Mouse (Mus musculus): ENCODE data around the gene Car5a. TPM values are rescaled to one million over a fixed set of nuclear protein-coding genes. Genes with fewer than 3 reads are reported as not detected.

Gene Car5a
- polyA plus RNA-seq, 1 experiment, result not detected

- Histone ChIP-seq H3K27me3 (ENCODE audit: control insufficient read depth, insufficient read depth, insufficient read length) (no peaks in the 10 kb centered on the region), H3ac (ENCODE audit: control insufficient read depth, insufficient read length, low read depth) (no peak overlapping the region), H3K36me3 (ENCODE audit: control insufficient read depth, insufficient read depth) (peaks cover 25% of the 10 kb centered on the region), H3K4me3 (ENCODE audit: insufficient read depth, poor library complexity, severe bottlenecking) (no peak overlapping the region), H3K79me2 (ENCODE audit: control insufficient read depth, insufficient read depth) (no peaks in the 10 kb centered on the region), H3K79me3 (ENCODE audit: low read depth) (peaks cover 5% of the 10 kb centered on the region)
- TF ChIP-seq USF1 (IDR thresholded peaks at IDR 0.05; ENCODE audit: low read depth) (no peak), MYOD1 (IDR thresholded peaks at IDR 0.05; ENCODE audit: control insufficient read depth, insufficient read length, low read depth) (no peak), FOSL1 (IDR thresholded peaks at IDR 0.05; ENCODE audit: insufficient read depth, low read length, poor library complexity, severe bottlenecking) (no peak), MAX (IDR thresholded peaks at IDR 0.05) (no peak), MYOG (IDR thresholded peaks at IDR 0.05; ENCODE audit: control insufficient read depth, extremely low read depth, insufficient read length) (no peak), CTCF (IDR thresholded peaks at IDR 0.05; ENCODE audit: control insufficient read depth, insufficient read depth, insufficient read length) (no peak), CEBPB (IDR thresholded peaks at IDR 0.05; ENCODE audit: low read depth) (no peak)
Observed at GRCm38 (mm10) chr8:121985673-121986072, 41.0 kb upstream of the Car5a start.

DNA sequence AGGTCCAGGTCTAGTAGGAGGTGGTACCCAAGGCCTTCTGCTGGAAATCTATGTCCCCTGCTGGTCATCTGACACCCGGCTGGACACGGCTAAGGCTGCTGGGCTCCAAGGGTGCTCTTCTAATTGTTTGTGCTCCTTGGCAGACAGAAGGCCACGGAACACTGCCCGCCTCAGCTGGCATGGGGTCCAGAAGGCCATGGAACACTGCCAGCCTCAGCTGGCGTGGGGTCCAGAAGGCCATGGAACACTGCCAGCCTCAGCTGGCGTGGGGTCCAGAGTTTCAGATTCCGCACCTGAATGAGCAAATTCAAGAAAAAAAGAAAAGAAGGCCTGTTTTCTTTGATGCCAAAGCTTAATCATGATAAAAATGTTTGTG is 36.8 kb upstream of the Car5a start:
- no peak for TF ChIP-seq CTCF (IDR thresholded peaks at IDR 0.05; ENCODE audit: control insufficient read depth, insufficient read depth, insufficient read length)
- no peak for TF ChIP-seq MYOD1 (IDR thresholded peaks at IDR 0.05; ENCODE audit: control insufficient read depth, insufficient read length, low read depth)
- no peak for TF ChIP-seq MAX (IDR thresholded peaks at IDR 0.05)
- no peak for TF ChIP-seq USF1 (IDR thresholded peaks at IDR 0.05; ENCODE audit: low read depth)
- TF ChIP-seq CEBPB (IDR thresholded peaks at IDR 0.05; ENCODE audit: low read depth), result no peak
- TF ChIP-seq MYOG (IDR thresholded peaks at IDR 0.05; ENCODE audit: control insufficient read depth, extremely low read depth, insufficient read length), result no peak
- no peak for TF ChIP-seq FOSL1 (IDR thresholded peaks at IDR 0.05; ENCODE audit: insufficient read depth, low read length, poor library complexity, severe bottlenecking)
- Histone ChIP-seq H3K79me3 (ENCODE audit: low read depth) (peaks cover 2% of the 10 kb centered on the region), H3K79me2 (ENCODE audit: control insufficient read depth, insufficient read depth) (no peaks in the 10 kb centered on the region), H3K27me3 (ENCODE audit: control insufficient read depth, insufficient read depth, insufficient read length) (no peaks in the 10 kb centered on the region), H3ac (ENCODE audit: control insufficient read depth, insufficient read length, low read depth) (no peak overlapping the region), H3K36me3 (ENCODE audit: control insufficient read depth, insufficient read depth) (peaks cover 31% of the 10 kb centered on the region), H3K4me3 (ENCODE audit: insufficient read depth, poor library complexity, severe bottlenecking) (no peak overlapping the region)

DNA sequence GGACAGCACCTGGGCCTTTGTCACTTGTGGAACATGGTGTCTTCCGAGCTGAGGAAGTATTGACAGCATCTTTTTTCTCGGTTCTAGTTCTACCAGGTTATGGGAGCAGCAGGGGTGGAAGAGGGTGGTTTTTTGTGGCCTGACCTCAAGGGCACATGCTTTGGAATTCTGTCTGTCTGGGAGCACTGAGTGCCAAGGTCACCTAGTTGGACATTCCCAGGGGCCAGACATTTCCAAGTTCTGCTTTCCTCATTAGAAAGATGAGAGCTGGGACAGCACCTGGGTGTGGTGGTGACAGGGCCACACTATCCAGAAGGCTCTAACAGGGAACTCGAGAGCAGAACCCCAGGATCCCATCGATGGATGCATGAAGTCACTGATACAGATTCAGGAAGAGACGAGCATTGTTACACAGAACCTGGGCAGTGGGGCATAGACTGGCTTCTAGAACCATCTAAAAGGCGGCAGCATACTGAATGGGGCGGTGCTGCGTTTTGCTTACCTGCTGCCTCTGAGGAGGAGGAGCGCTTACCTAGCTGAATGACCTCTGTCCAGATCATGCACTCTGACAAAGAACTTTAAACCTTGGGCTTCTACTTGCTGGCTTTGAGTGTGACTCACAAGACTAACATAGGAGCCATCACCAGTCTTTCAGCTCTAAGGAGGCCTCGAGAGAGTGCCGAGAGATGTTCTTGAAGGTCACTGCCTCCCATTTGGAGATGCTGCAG is 36.3 kb upstream of the Car5a start:
- Histone ChIP-seq H3K79me3 (ENCODE audit: low read depth) (peaks cover 2% of the 10 kb centered on the region), H3K79me2 (ENCODE audit: control insufficient read depth, insufficient read depth) (no peaks in the 10 kb centered on the region), H3ac (ENCODE audit: control insufficient read depth, insufficient read length, low read depth) (no peak overlapping the region), H3K27me3 (ENCODE audit: control insufficient read depth, insufficient read depth, insufficient read length) (no peaks in the 10 kb centered on the region), H3K36me3 (ENCODE audit: control insufficient read depth, insufficient read depth) (peaks cover 33% of the 10 kb centered on the region), H3K4me3 (ENCODE audit: insufficient read depth, poor library complexity, severe bottlenecking) (no peak overlapping the region)
- no peak for TF ChIP-seq MYOG (IDR thresholded peaks at IDR 0.05; ENCODE audit: control insufficient read depth, extremely low read depth, insufficient read length)
- TF ChIP-seq FOSL1 (IDR thresholded peaks at IDR 0.05; ENCODE audit: insufficient read depth, low read length, poor library complexity, severe bottlenecking), result no peak

DNA sequence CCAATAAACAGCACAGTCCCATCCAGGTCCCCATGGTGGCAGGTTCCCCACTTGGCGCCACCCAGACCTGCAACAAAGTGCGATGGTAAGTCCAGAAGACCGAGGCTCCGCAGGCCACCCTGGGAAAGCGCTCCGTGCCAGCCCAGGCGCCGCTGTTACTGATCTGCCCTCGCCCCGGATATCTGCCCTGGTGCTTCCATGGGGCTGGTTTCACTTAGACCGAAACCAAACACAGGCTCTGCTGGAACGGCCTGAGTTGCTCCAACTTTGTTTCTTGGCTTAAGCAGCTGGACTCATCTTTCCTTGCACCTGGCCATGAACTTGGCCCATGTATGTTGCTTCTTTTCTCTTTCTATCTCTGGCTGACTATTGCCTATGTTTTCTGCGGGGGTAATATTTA is 34.0 kb upstream of the Car5a start:
- no peak for TF ChIP-seq USF1 (IDR thresholded peaks at IDR 0.05; ENCODE audit: low read depth)
- H3K27me3 ChIP-seq (ENCODE audit: control insufficient read depth, insufficient read depth, insufficient read length), result no peaks in the 10 kb centered on the region
- H3K79me2 ChIP-seq (ENCODE audit: control insufficient read depth, insufficient read depth), result no peaks in the 10 kb centered on the region
- H3ac ChIP-seq (ENCODE audit: control insufficient read depth, insufficient read length, low read depth), result no peak overlapping the region
- peaks cover 48% of the 10 kb centered on the region for H3K36me3 ChIP-seq (ENCODE audit: control insufficient read depth, insufficient read depth)
- no peak overlapping the region for H3K4me3 ChIP-seq (ENCODE audit: insufficient read depth, poor library complexity, severe bottlenecking)
- no peaks in the 10 kb centered on the region for H3K79me3 ChIP-seq (ENCODE audit: low read depth)

DNA sequence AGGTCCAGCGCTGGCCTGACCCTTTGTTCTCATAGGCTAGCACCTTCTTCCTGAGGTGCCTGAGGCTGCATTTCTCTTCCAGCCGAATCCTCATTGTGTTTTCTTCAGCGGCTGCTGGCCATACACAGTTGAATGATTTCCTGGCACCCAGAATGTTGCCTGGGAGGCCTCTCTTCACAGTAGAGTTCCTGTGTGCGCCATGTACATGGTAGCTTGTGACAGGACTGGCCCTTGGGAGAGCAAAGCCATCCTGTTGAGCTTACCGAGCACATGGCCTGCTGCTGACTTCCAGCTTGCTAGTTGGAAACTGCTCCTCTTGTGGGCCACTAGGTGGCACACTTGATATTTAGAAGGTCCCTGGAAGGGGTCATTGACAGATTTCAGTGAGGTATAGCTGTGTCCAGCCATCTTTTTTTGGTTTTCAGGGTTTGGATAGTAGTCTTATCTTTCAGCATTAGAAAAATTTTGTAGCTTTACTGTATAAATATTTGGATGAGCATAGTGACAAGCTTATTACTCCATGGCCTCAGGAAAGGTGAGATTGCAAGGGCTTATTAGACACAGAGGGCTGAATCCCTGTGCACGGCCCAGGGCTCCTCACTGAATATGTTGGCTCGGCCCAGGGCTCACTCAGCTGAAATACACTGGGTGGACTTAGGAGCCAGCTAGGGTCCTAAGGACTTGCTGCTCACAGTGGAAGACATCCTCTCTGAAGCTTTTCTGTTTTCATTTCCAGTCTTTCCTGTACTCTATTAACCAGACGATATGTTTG is 33.3 kb upstream of the Car5a start:
- no peak overlapping the region for H3ac ChIP-seq (ENCODE audit: control insufficient read depth, insufficient read length, low read depth)
- no peaks in the 10 kb centered on the region for H3K27me3 ChIP-seq (ENCODE audit: control insufficient read depth, insufficient read depth, insufficient read length)
- TF ChIP-seq CTCF (IDR thresholded peaks at IDR 0.05; ENCODE audit: control insufficient read depth, insufficient read depth, insufficient read length), result peak; percentile 47
- TF ChIP-seq MYOD1 (IDR thresholded peaks at IDR 0.05; ENCODE audit: control insufficient read depth, insufficient read length, low read depth), result no peak
- peak; percentile 81 for TF ChIP-seq MAX (IDR thresholded peaks at IDR 0.05)
- H3K79me2 ChIP-seq (ENCODE audit: control insufficient read depth, insufficient read depth), result no peaks in the 10 kb centered on the region
- no peak overlapping the region for H3K4me3 ChIP-seq (ENCODE audit: insufficient read depth, poor library complexity, severe bottlenecking)
- no peaks in the 10 kb centered on the region for H3K79me3 ChIP-seq (ENCODE audit: low read depth)
- H3K36me3 ChIP-seq (ENCODE audit: control insufficient read depth, insufficient read depth), result peaks cover 48% of the 10 kb centered on the region

DNA sequence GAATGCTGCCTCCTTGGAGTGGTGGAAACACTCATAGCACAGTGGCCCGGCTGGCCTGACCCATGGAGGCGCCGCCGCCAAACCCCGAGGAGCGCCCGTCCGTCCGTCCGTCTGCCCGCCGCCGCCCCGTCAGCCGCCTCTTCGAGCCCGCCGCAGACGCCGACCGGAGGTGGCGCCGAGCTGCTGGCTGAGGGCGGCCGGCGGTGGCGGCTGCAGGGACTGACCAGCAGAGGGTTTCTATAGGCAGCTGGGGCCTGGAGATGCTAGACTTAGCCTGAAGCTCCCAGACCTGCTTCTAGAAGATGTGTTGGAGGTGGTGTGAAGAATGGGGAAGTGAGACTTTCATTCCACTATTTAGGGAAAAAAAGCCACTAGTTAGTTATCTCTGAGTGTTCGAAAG is 29.2 kb upstream of the Car5a start:
- Histone ChIP-seq H3K36me3 (ENCODE audit: control insufficient read depth, insufficient read depth) (peaks cover 34% of the 10 kb centered on the region), H3ac (ENCODE audit: control insufficient read depth, insufficient read length, low read depth) (no peak overlapping the region)
- TF ChIP-seq CEBPB (IDR thresholded peaks at IDR 0.05; ENCODE audit: low read depth), result no peak
- TF ChIP-seq CTCF (IDR thresholded peaks at IDR 0.05; ENCODE audit: control insufficient read depth, insufficient read depth, insufficient read length), result no peak
- no peak for TF ChIP-seq FOSL1 (IDR thresholded peaks at IDR 0.05; ENCODE audit: insufficient read depth, low read length, poor library complexity, severe bottlenecking)
- no peak for TF ChIP-seq MAX (IDR thresholded peaks at IDR 0.05)
- TF ChIP-seq USF1 (IDR thresholded peaks at IDR 0.05; ENCODE audit: low read depth), result no peak

More for the DNA sequence above, 29.2 kb upstream of the Car5a start:
- Histone ChIP-seq H3K27me3 (ENCODE audit: control insufficient read depth, insufficient read depth, insufficient read length) (no peaks in the 10 kb centered on the region), H3K79me3 (ENCODE audit: low read depth) (peaks cover 7% of the 10 kb centered on the region), H3K4me3 (ENCODE audit: insufficient read depth, poor library complexity, severe bottlenecking) (no peak overlapping the region), H3K79me2 (ENCODE audit: control insufficient read depth, insufficient read depth) (peaks cover 22% of the 10 kb centered on the region)
